Mouse (Mus musculus) heart, postnatal 0 days (tissue): ENCODE results near the gene Zdhhc9.

Experiments used
- CTCF ChIP-seq: IDR thresholded peaks from 2 replicates; pipeline ENCODE4 v1.5.1; 2016; ENCODE audit warnings: antibody characterized with exemption, control low read depth, low read depth
- EP300 ChIP-seq: IDR thresholded peaks from 2 replicates; pipeline ENCODE4 v1.6.1; 2016; ENCODE audit warnings: antibody characterized with exemption, low read depth

GRCm38 (mm10) chrX:48140286-48140877, 68.3 kb downstream of the Zdhhc9 start:
- TF ChIP-seq CTCF = no peak
- no peak for TF ChIP-seq EP300
